Mouse (Mus musculus) liver, adult 2 months (tissue): ENCODE data around the gene 1500011B03Rik. TPM values are rescaled to one million over a fixed set of nuclear protein-coding genes. Genes with fewer than 3 reads are reported as not detected.
"Not testable (repeated sequence)": the region's sequence is repeated elsewhere in the genome, so short reads cannot be mapped to it uniquely, and the experiment has no call there.

Source experiments
- DNase-seq: peaks from one replicate; pipeline ENCODE4 v3.0.0-alpha.2; 2011; ENCODE audit warnings: low read depth, low spot score; ENCODE audit errors: extremely low read depth
- H3K27ac ChIP-seq: fragments of 200-500 bp; replicated peaks from 2 replicates; pipeline ENCODE4 v1.5.1; 2012; ENCODE audit warnings: low read depth, mild to moderate bottlenecking, control low read depth, inconsistent platforms, low read length; ENCODE audit not compliant: insufficient read depth
- H3K27me3 ChIP-seq: fragments of 200-500 bp; 2 replicates; pipeline ENCODE4 v1.6.1; 2012; ENCODE audit warnings: mild to moderate bottlenecking, moderate library complexity, low read length, inconsistent platforms; ENCODE audit not compliant: control insufficient read depth, insufficient read depth
- H3K36me3 ChIP-seq: fragments of 200-500 bp; 2 replicates; pipeline ENCODE4 v1.6.1; 2012; ENCODE audit warnings: low read length, inconsistent platforms; ENCODE audit not compliant: control insufficient read depth, insufficient read depth
- H3K4me1 ChIP-seq: fragments of 200-500 bp; 2 replicates; pipeline ENCODE4 v1.6.1; 2011; ENCODE audit warnings: low read length; ENCODE audit not compliant: control insufficient read depth, insufficient read depth
- H3K4me3 ChIP-seq: fragments of 200-500 bp; 2 replicates; pipeline ENCODE4 v1.5.1; 2011; ENCODE audit warnings: low read depth, mild to moderate bottlenecking, control low read depth, low read length, moderate library complexity; ENCODE audit not compliant: insufficient read depth
- H3K79me2 ChIP-seq: fragments of 200-500 bp; 2 replicates; pipeline ENCODE4 v1.6.1; 2012; ENCODE audit warnings: inconsistent platforms, mild to moderate bottlenecking, low read length, moderate library complexity; ENCODE audit not compliant: control insufficient read depth, insufficient read depth
- H3K9ac ChIP-seq: fragments of 200-500 bp; 2 replicates; pipeline ENCODE4 v1.6.1; 2012; ENCODE audit warnings: low read depth, mild to moderate bottlenecking, control low read depth, inconsistent platforms, low read length
- CTCF ChIP-seq: fragments of 200-500 bp; IDR thresholded peaks from 2 replicates; pipeline ENCODE4 v1.5.1; 2011; ENCODE audit warnings: low read depth, low read length, control low read depth
- POLR2A ChIP-seq: fragments of 200-500 bp; IDR thresholded peaks from 2 replicates; pipeline ENCODE4 v1.6.1; 2011; ENCODE audit warnings: low read length, control low read depth; ENCODE audit not compliant: insufficient read depth; ENCODE audit errors: extremely low read depth
- WGBS: fragments of 180-500 bp; shearing (Covaris S2); methylation state at CpG from one replicate; pipeline ENCODE4 v1.1.7; 2018; 5-methylcytosine and 5-hydroxymethylcytosine counted together
- polyA plus RNA-seq: library from polyadenylated mRNA; depleted of rRNA; stranded (reverse); fragments of >200 nt; gene quantifications from 2 replicates; pipeline ENCODE4 v1.2.3, GENCODE M21; 2012; rRNA removed
- total RNA-seq: library from RNA; depleted of rRNA; stranded (reverse); fragments of >200 nt; gene quantifications from 2 replicates; pipeline ENCODE4 v1.2.3, GENCODE M21; 2014; rRNA removed

The 1500011B03Rik gene
- total RNA-seq (2.0 and 2.1 TPM in 2 replicates), polyA plus RNA-seq (4.2 and 7.2 TPM in 2 replicates)

GRCm38 (mm10) chr5:114822796-114823688 lies at the start of gene 1500011B03Rik:
TSS of gene 1500011B03Rik (minus strand) at chr5:114823468.
- H3K79me2 ChIP-seq: no peaks in the 10 kb centered on the region
- no peak for TF ChIP-seq CTCF
- no peak for TF ChIP-seq POLR2A
- H3K36me3 ChIP-seq: no peaks in the 10 kb centered on the region
- DNase-seq: no peak
- no peaks in the 10 kb centered on the region for H3K27me3 ChIP-seq
- 14% methylated on average over 53 of the region's 53 CpGs for WGBS
- H3K27ac ChIP-seq: no peak within 1 kb of the TSS
- no peaks in the 10 kb centered on the region; the same call in 1 of the 2 replicates for H3K4me1 ChIP-seq
- peak within 1 kb of the TSS; percentile 46; the same call in 1 of the 2 replicates for H3K9ac ChIP-seq
- peak within 1 kb of the TSS; percentile 90 for H3K4me3 ChIP-seq

- Histone ChIP-seq H3K36me3 (no peaks in the 10 kb centered on the region), H3K79me2 (no peaks in the 10 kb centered on the region), H3K9ac (no peak overlapping the region), H3K27me3 (no peaks in the 10 kb centered on the region), H3K4me3 (no peak overlapping the region), H3K4me1 (no peaks in the 10 kb centered on the region), H3K27ac (no peak overlapping the region)
- 91% methylated on average over 12 of the region's 12 CpGs for WGBS
- DNase-seq: no peak
- TF ChIP-seq POLR2A: no peak
- TF ChIP-seq CTCF: no peak
These were observed 42.0 kb upstream of the 1500011B03Rik start for GRCm38 (mm10) chr5:114865279-114865678.

GRCm38 (mm10) chr5:114864813-114865212 lies 41.5 kb upstream of the 1500011B03Rik start:
- Histone ChIP-seq H3K36me3 (no peaks in the 10 kb centered on the region), H3K27ac (no peak overlapping the region), H3K9ac (no peak overlapping the region), H3K4me3 (no peak overlapping the region), H3K4me1 (no peaks in the 10 kb centered on the region), H3K27me3 (no peaks in the 10 kb centered on the region), H3K79me2 (no peaks in the 10 kb centered on the region)
- TF ChIP-seq POLR2A (no peak), CTCF (no peak)
- no peak for DNase-seq
- WGBS: 85% methylated on average over 7 of the region's 7 CpGs

- Histone ChIP-seq H3K27ac (no peak overlapping the region), H3K36me3 (no peaks in the 10 kb centered on the region), H3K4me3 (no peak overlapping the region), H3K9ac (no peak overlapping the region), H3K4me1 (no peaks in the 10 kb centered on the region), H3K79me2 (no peaks in the 10 kb centered on the region), H3K27me3 (no peaks in the 10 kb centered on the region)
- DNase-seq: peak; percentile 12
- 27% methylated on average over 6 of the region's 6 CpGs for WGBS
- TF ChIP-seq CTCF (no peak), POLR2A (no peak)
These were observed 38.5 kb upstream of the 1500011B03Rik start for GRCm38 (mm10) chr5:114861730-114862129.

- Histone ChIP-seq H3K9ac (no peak overlapping the region), H3K4me3 (no peak overlapping the region), H3K27ac (no peak overlapping the region), H3K27me3 (no peaks in the 10 kb centered on the region), H3K79me2 (no peaks in the 10 kb centered on the region), H3K4me1 (no peaks in the 10 kb centered on the region), H3K36me3 (no peaks in the 10 kb centered on the region)
- TF ChIP-seq CTCF: peak; percentile 91
- no peak for TF ChIP-seq POLR2A
- 5% methylated on average over 18 of the region's 18 CpGs for WGBS
- DNase-seq: peak; percentile 48
These were observed 36.0 kb upstream of the 1500011B03Rik start for GRCm38 (mm10) chr5:114859253-114859652.

- Histone ChIP-seq H3K36me3 (no peaks in the 10 kb centered on the region), H3K79me2 (no peaks in the 10 kb centered on the region), H3K27ac (no peak within 1 kb of the TSS), H3K4me1 (no peaks in the 10 kb centered on the region), H3K9ac (no peak within 1 kb of the TSS), H3K27me3 (no peaks in the 10 kb centered on the region), H3K4me3 (no peak within 1 kb of the TSS)
- no peak for DNase-seq
- 80% methylated on average over 12 of the region's 12 CpGs for WGBS
- TF ChIP-seq CTCF (no peak), POLR2A (no peak)
These were observed 35.3 kb upstream of the 1500011B03Rik start, which contains the start of gene Gm9936 for GRCm38 (mm10) chr5:114858582-114858981. TSS of gene Gm9936 (minus strand) at chr5:114858682.

GRCm38 (mm10) chr5:114853364-114853763 lies 30.1 kb upstream of the 1500011B03Rik start, which contains the start of gene 4930519G04Rik:
TSS of gene 4930519G04Rik (plus strand) at chr5:114853664.
- H3K4me1 ChIP-seq, H3K4me3 ChIP-seq, H3K79me2 ChIP-seq, H3K9ac ChIP-seq, H3K27ac ChIP-seq, H3K27me3 ChIP-seq, H3K36me3 ChIP-seq, DNase-seq: not testable (repeated sequence)
- WGBS: 86% methylated on average over 3 of the region's 5 CpGs
